Mouse (Mus musculus) spleen, adult 12 weeks (tissue): ENCODE results near the gene Taar7a.

Experiments
- DNase-seq: peaks from one replicate; pipeline ENCODE4 v3.0.0; 2022; ENCODE audit warnings: low spot score

Gene Taar7a

DNA sequence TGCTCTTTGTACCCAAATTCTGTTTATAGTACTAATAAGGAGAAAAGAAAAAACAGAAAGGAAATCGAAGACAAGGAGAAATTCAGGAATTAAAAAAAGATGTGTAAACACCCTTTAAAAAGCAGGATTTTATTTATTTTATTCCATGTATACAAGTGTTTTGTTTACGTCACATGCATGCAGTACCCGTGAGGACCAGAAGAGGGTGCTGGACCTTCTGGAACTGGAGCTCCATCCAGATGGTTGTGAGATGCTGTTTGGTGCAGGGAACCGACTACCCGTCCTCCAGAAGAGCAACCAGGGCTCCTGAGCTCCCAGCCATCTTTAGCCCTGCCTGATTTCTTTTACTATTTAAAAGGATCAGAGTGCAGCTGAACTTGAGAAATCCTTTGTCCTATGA, 50.8 kb downstream of the Taar7a start:
- no peak for DNase-seq
